ENCODE assay signal across 29 mouse cellular contexts in the genomic region with DNA sequence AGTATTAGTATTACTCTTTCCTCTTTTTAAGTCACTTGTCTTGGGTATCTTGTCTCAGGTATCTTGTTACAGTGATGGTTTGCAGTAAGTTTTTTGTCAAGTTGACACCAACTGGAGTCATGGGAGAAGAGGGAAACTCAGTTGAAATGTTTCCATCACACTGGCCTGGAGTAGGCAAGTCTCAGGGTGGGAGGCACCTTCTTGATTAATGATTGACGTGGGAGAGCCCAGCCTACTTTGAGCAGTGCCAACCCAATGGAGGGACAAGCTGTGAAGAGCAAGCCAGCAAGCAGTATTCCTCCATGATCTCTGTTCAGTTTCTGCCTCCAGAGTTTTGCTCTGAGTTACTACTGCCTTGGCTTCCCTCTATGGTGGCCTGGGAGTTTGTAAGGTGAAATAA. TPM values are rescaled to one million over a fixed set of nuclear protein-coding genes. Genes with fewer than 3 reads are reported as not detected.
DNase-seq lines count a peak whose midpoint lies in the region; ATAC-seq and TF ChIP-seq lines count a peak whose summit lies in the region.
"Had no signal": no experiment of that assay in that cellular context is flagged by ENCODE, and none has a peak within 500 bp of the region (broad histone marks: within the 10 kb centered on the region; RNA-seq: fewer than 3 reads in every experiment).

No protein-coding gene starts in this region.

- H3K9me3 ChIP-seq in liver, embryonic 15.5 days (replicated peaks) = no peaks in the 10 kb centered on the region
- no peaks in the 10 kb centered on the region for H3K9me3 ChIP-seq in liver, embryonic 11.5 days (ENCODE audit: control insufficient read depth, low read length)
- H3K9me3 ChIP-seq: embryonic facial prominence, embryonic 13.5 days; embryonic facial prominence, embryonic 15.5 days; forebrain, embryonic 10.5 days; forebrain, embryonic 12.5 days; G1E had no signal

- no peak overlapping the region for H3K4me3 ChIP-seq in kidney, adult 2 months (ENCODE audit: insufficient read depth, low read depth, low read length)
- H3K4me3 ChIP-seq in liver, adult 2 months (ENCODE audit: insufficient read depth, low read depth, low read length) = no peak overlapping the region
- H3K4me3 ChIP-seq in liver, embryonic 15.5 days (replicated peaks) = no peak overlapping the region
- no peak overlapping the region for H3K4me3 ChIP-seq in liver, embryonic 11.5 days (ENCODE audit: low read depth, low read length)
- no peak overlapping the region for H3K4me3 ChIP-seq in brown adipose tissue, adult 24 weeks (ENCODE audit: insufficient read depth, low read depth, low read length)
- H3K4me3 ChIP-seq: embryonic facial prominence, embryonic 13.5 days; embryonic facial prominence, embryonic 15.5 days; erythroblast, embryonic 14.5 days; forebrain, embryonic 10.5 days; forebrain, embryonic 12.5 days had no signal

- TF ChIP-seq CTCF in kidney, adult 2 months (conservative IDR thresholded peaks at IDR 0.05; ENCODE audit: insufficient read depth, insufficient read length, low read depth, low read length) = no peak
- no peak for TF ChIP-seq CTCF in liver, adult 2 months (IDR thresholded peaks at IDR 0.05; ENCODE audit: low read depth, low read length)

- peak; percentile 34 for DNase-seq in kidney, adult 2 months
- no peak for DNase-seq in kidney, postnatal 10 days
- peak; percentile 70 for DNase-seq in liver, adult 2 months (ENCODE audit: extremely low read depth, low read depth, low spot score)
- no peak for DNase-seq in liver
- DNase-seq in liver, embryonic 11.5 days (ENCODE audit: low spot score) = no peak
- DNase-seq: adrenal gland, adult 8-10 months; adrenal gland, postnatal 14 days; adrenal gland, postnatal 36 days; B cell, adult 2 months; cerebellum, adult 11 months; cerebellum, adult 18-20 months; cerebellum, adult 8-10 months; cerebellum, adult 9-11 months; cerebellum, postnatal 14 days; cerebellum, postnatal 36 days; embryo, embryonic 11 days had no signal

- no peaks in the 10 kb centered on the region for H3K36me3 ChIP-seq in kidney, adult 2 months (ENCODE audit: control insufficient read depth, insufficient read depth, low read length)
- no peaks in the 10 kb centered on the region; the same call in 1 of the 2 replicates for H3K36me3 ChIP-seq in liver, adult 2 months (ENCODE audit: control insufficient read depth, insufficient read depth, low read length)
- H3K36me3 ChIP-seq in liver, embryonic 15.5 days (replicated peaks) = no peaks in the 10 kb centered on the region
- H3K36me3 ChIP-seq in liver, embryonic 11.5 days (ENCODE audit: control insufficient read depth, insufficient read depth, low read length) = no peaks in the 10 kb centered on the region
- H3K36me3 ChIP-seq: embryonic facial prominence, embryonic 13.5 days; embryonic facial prominence, embryonic 15.5 days; forebrain, embryonic 10.5 days; forebrain, embryonic 12.5 days; G1E had no signal

- no peak overlapping the region for H3K4me2 ChIP-seq in liver, embryonic 15.5 days
- H3K4me2 ChIP-seq in liver, embryonic 11.5 days = no peak overlapping the region
- H3K4me2 ChIP-seq: embryonic facial prominence, embryonic 13.5 days; embryonic facial prominence, embryonic 15.5 days; forebrain, embryonic 12.5 days had no signal

- H3K79me2 ChIP-seq in liver, adult 2 months (ENCODE audit: control insufficient read depth, insufficient read depth, low read length) = no peaks in the 10 kb centered on the region

- TF ChIP-seq POLR2A in kidney, adult 2 months (IDR thresholded peaks at IDR 0.05; ENCODE audit: low read depth, low read length) = no peak
- no peak for TF ChIP-seq POLR2A in liver, adult 2 months (IDR thresholded peaks at IDR 0.05; ENCODE audit: extremely low read depth, insufficient read depth, low read length)

- H3K4me1 ChIP-seq in kidney, adult 2 months (ENCODE audit: control insufficient read depth, insufficient read depth, low read length) = 0 out of 2 replicates have a peak, but pooled peaks cover 6% of the 10 kb centered on the region
- peaks cover 9% of the 10 kb centered on the region for H3K4me1 ChIP-seq in liver, adult 2 months (ENCODE audit: control insufficient read depth, insufficient read depth, low read length)
- no peaks in the 10 kb centered on the region; the same call in 1 of the 2 replicates for H3K4me1 ChIP-seq in liver, embryonic 15.5 days (replicated peaks)
- H3K4me1 ChIP-seq in liver, embryonic 11.5 days (replicated peaks; ENCODE audit: control insufficient read depth, insufficient read depth, low read length) = no peaks in the 10 kb centered on the region
- peaks cover 13% of the 10 kb centered on the region for H3K4me1 ChIP-seq in brown adipose tissue, adult 24 weeks (ENCODE audit: control insufficient read depth, insufficient read depth, insufficient read length, low read length)
- H3K4me1 ChIP-seq: embryonic facial prominence, embryonic 13.5 days; embryonic facial prominence, embryonic 15.5 days; forebrain, embryonic 10.5 days; forebrain, embryonic 12.5 days had no signal

- no peak overlapping the region for H3K9ac ChIP-seq in liver, adult 2 months (ENCODE audit: low read depth, low read length)
- no peak overlapping the region for H3K9ac ChIP-seq in liver, embryonic 15.5 days
- H3K9ac ChIP-seq in liver, embryonic 11.5 days (ENCODE audit: low read depth, low read length) = no peak overlapping the region
- H3K9ac ChIP-seq: embryonic facial prominence, embryonic 13.5 days; embryonic facial prominence, embryonic 15.5 days; forebrain, embryonic 12.5 days had no signal

- no peak overlapping the region for H3K27ac ChIP-seq in kidney, adult 2 months (ENCODE audit: insufficient read depth, low read depth, low read length)
- H3K27ac ChIP-seq in liver, adult 2 months (replicated peaks; ENCODE audit: insufficient read depth, low read depth, low read length) = no peak overlapping the region
- H3K27ac ChIP-seq in liver, embryonic 15.5 days (replicated peaks) = no peak overlapping the region
- no peak overlapping the region for H3K27ac ChIP-seq in liver, embryonic 11.5 days (ENCODE audit: low read depth, low read length)
- H3K27ac ChIP-seq in brown adipose tissue, adult 24 weeks (replicated peaks; ENCODE audit: low read depth, low read length) = peak overlapping the region; percentile 73
- H3K27ac ChIP-seq: embryonic facial prominence, embryonic 13.5 days; embryonic facial prominence, embryonic 15.5 days; forebrain, embryonic 10.5 days; forebrain, embryonic 12.5 days had no signal

- no peaks in the 10 kb centered on the region for H3K27me3 ChIP-seq in kidney, adult 2 months (replicated peaks; ENCODE audit: control insufficient read depth, insufficient read depth, low read length)
- H3K27me3 ChIP-seq in liver, adult 2 months (ENCODE audit: control insufficient read depth, insufficient read depth, low read length) = no peaks in the 10 kb centered on the region
- no peaks in the 10 kb centered on the region for H3K27me3 ChIP-seq in liver, embryonic 15.5 days
- no peaks in the 10 kb centered on the region for H3K27me3 ChIP-seq in liver, embryonic 11.5 days (replicated peaks; ENCODE audit: control insufficient read depth, insufficient read depth, low read length)
- H3K27me3 ChIP-seq: CH12.LX; embryonic facial prominence, embryonic 13.5 days; embryonic facial prominence, embryonic 15.5 days; forebrain, embryonic 12.5 days; Patski had no signal

- WGBS in kidney, adult 2 months = 86% methylated on average over 1 of the region's 1 CpGs
- WGBS in liver, adult 2 months = 77% methylated on average over 1 of the region's 1 CpGs
- WGBS in liver, embryonic 15.5 days (ENCODE audit: insufficient replicate concordance) = 64% methylated on average over 1 of the region's 1 CpGs
- WGBS in liver, embryonic 11.5 days = 82% methylated on average over 1 of the region's 1 CpGs

- ATAC-seq in liver, embryonic 15.5 days (ENCODE audit: insufficient read depth) = 0 out of 2 replicates have a peak, but pooled peaks have one; percentile 16
- ATAC-seq in liver, embryonic 11.5 days (replicated peaks; ENCODE audit: low FRiP score) = no peak
- ATAC-seq: activated CD4-positive, CD25-positive, alpha-beta regulatory T cell, adult 4 months; CD4-positive, CD25-positive, alpha-beta regulatory T cell, adult 4 months; forebrain, embryonic 14.5 days; Patski had no signal

RNA-seq across cellular contexts. Expression of gene Acer2, which starts 31.7 kb away (rescaled TPM):
- 28.0 and 35.0 TPM in 2 replicates for polyA plus RNA-seq in kidney, adult 2 months (2012; rRNA removed)
- total RNA-seq in liver, adult 2 months (2014; rRNA removed) = 11.5 and 13.2 TPM in 2 replicates
- polyA plus RNA-seq in liver, adult 2 months (2012; rRNA removed) = 5.6 and 6.5 TPM in 2 replicates
- polyA plus RNA-seq in liver, embryonic 15.5 days (2015; fragmentation: Nextera tagmentation; extraction: Ambion mirVana) = 5.2 and 7.0 TPM in 2 replicates
- 16.3 and 19.4 TPM in 2 replicates for polyA plus RNA-seq in liver, embryonic 11.5 days (2014; fragmentation: Nextera tagmentation; extraction: Ambion mirVana)
- polyA plus RNA-seq in brown adipose tissue, adult 24 weeks (2012; ENCODE audit: insufficient read depth, insufficient read length, missing spikeins) = 17.6 and 26.8 TPM in 2 replicates
- polyA plus RNA-seq: G1E, Patski had no signal

RNA-seq across cellular contexts. Expression of gene Rps6, which starts 48.7 kb away (rescaled TPM):
- polyA plus RNA-seq in kidney, adult 2 months (2012; rRNA removed) = 429 and 521 TPM in 2 replicates
- total RNA-seq in liver, adult 2 months (2014; rRNA removed) = 380 and 503 TPM in 2 replicates
- 280 and 301 TPM in 2 replicates for polyA plus RNA-seq in liver, adult 2 months (2012; rRNA removed)
- 402 and 431 TPM in 2 replicates for polyA plus RNA-seq in liver, embryonic 15.5 days (2015; fragmentation: Nextera tagmentation; extraction: Ambion mirVana)
- polyA plus RNA-seq in liver, embryonic 11.5 days (2014; fragmentation: Nextera tagmentation; extraction: Ambion mirVana) = 1,053 and 1,060 TPM in 2 replicates
- polyA plus RNA-seq in brown adipose tissue, adult 24 weeks (2012; ENCODE audit: insufficient read depth, insufficient read length, missing spikeins) = 729 and 792 TPM in 2 replicates

Comparison
In these comparisons a context has a peak if more than half of its experiments do, and no peak if none do; other contexts are left out.
1. DNase-seq: peak in kidney, adult 2 months (single experiment) and liver, adult 2 months (single experiment); none in kidney, postnatal 10 days (single experiment), liver (single experiment) and liver, embryonic 11.5 days (single experiment).